Mouse (Mus musculus): Measurements from ENCODE around the gene Cadm4. TPM values are rescaled to one million over a fixed set of nuclear protein-coding genes. Genes with fewer than 3 reads are reported as not detected.
A peak's percentile ranks its signal among the peaks of the same experiment; 100 is the strongest.

The Cadm4 gene
- total RNA-seq, 2 experiments from 2014 or later: 4.4 to 4.5 TPM

DNA sequence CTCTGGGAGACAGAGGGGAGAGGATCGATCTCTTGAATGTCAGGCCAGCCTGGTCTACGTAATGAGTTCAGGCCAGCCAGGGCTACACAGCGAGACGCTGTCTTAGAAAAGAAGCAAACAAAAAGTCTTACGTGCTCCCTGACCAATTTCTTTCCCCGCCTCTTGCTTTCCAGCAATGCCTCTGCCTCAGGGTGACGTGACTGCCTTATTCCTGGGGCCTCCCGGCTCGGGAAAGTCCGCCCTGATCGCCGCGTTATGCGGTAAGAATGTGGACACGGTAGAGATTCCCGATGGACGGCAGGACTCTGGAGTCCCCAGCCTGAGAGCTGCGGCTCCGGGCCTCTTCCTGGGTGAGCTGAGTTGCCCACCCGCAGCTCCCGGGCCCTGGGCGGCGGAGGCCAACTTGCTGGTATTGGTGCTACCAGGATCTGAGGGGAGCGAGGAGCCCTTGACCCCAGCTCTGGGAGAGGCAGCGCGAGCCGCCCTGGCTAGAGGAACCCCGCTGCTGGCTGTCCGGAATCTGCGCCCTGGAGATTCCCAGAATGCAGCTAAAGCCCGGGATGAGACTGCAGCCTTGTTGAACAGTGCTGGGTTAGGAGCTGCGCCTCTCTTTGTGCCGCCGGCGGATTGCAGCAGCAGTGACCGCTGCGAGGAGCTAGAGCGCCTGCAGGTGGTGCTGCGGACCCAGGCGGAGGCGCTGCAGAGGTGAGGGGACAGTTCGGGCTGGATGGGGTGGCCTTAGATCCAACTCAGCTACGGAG lies 49.6 kb downstream of the Cadm4 start:
- DNase-seq: peak; percentile 68

DNA sequence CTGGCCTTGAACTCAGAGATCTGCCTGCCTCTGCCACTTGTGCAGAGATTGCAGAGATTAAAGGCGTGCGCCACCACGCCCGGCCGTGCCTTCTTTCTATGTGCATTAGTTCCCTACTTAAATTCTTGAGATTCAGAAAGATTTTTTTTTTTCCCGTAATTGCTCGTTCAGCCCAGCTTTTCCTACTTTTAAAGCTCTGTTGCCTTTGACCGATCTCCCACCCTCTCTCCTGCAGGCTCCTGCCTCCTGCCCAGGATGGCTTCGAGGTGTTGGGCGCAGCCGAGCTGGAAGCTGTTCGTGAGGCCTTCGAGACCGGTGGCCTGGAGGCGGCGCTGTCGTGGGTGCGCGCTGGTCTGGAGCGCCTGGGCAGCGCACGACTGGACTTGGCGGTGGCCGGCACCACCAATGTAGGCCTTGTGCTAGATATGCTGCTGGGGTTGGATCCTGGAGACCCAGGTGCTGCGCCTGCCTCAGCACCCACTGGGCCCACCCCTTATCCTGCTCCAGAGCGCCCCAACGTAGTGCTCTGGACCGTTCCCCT lies 51.3 kb downstream of the Cadm4 start:
- no peak for DNase-seq

DNA sequence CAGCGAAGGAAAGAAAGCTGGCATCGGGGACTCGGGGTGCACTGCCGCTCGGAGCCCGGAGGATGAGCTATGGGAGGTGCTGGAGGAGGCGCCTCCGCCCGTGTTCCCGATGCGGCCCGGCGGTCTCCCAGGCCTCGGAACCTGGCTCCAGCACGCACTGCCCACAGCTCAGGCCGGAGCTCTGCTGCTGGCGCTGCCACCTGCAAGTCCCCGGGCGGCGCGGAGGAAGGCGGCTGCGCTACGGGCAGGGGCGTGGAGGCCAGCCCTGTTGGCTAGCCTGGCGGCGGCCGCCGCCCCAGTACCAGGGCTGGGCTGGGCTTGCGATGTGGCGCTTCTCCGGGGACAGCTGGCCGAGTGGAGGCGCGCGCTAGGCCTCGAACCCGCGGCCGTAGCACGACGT lies 52.0 kb downstream of the Cadm4 start:
- no peak for DNase-seq

DNA sequence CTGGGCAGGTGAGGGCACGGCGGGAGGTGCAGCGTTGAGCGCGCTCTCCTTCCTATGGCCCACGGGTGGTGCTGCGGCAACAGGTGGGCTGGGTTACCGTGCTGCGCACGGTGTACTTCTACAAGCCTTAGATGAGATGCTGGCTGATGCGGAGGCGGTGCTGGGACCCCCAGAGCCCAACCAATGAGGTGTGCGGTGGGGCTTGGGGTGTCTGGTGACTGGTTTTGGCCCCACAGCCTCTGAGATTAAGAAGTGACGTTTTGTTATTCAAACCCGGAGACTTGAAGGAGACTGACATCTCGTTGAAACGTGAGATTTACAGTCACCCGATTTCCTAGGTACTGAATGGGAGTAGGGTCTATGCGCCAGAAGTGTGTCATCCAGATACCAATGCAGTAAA lies 52.5 kb downstream of the Cadm4 start:
- no peak for DNase-seq

DNA sequence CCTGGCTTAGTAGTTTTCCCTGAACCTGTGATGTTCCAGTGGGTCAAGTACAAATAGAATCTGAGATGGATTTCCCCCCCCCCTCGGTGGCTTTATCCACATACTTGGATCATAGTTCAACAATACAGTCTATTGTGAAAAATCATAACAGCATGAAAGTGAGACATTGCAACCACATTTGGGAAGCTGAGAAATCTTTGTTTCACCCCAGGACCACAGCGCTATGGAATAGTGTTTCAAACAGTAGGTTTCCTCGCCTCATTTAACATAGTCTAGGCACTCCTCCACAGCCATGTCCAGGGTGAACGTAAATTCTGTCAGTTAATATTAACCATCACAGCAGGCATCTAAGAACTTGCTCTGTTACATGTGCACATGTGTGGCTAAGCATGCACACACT lies 55.3 kb downstream of the Cadm4 start:
- DNase-seq: no peak

DNA sequence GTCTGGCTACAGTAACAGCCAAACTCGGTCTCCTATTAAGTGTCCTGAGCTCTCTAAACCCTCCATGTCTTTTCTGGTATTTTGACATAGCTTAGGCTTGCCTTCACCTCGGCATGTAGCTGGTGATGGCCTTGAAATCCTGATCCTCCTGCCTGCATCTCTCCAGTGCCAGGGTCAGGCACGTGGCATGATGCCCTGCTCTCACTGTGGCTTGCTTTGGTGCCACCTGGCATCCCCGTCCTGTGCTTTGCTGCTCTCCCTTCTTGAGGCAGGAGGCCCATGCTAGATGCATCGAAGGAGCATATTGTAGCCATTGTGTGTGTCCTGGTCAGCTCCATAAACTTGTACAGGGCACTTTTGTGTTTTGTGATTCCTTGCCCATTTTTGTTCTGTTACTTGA lies 55.8 kb downstream of the Cadm4 start:
- DNase-seq: no peak

DNA sequence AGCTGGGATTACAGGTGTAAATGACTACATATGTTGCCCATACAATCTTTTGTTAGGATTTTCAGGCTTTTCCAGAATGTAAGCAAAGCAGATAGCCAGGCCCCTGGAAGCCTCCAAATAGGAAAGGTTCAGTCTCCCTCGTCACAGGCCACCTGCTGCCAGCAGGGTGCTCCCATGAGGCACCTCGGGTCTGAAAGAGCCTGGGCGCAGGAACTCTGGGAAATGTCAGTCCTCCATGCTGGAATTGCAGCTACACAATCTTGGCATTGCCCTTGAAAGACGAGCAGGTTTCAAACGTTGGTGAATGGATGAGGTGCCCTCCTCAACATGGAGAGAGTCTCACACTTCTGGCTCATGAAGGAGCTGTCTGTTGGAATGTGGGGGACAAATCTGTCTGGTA lies 56.3 kb downstream of the Cadm4 start:
- no peak for DNase-seq

DNA sequence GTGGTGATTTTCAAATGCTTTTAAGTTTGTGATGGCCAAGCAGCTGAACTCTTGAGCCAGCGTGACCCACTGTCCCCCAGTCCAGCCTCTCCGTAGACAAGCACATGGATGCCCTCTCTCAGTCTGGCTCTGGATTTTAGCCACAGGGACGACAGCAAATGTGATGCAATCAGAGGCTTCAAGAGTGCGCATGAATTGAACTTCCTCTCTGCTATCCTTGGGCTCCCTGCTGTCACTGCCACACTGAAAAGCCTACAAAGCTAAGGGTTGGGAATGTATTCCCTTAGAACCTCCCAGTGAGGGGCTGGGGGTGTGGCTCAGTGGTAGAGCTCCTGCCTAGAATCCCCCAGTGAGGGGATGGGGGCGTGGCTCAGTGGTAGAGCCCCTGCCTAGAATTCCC lies 56.9 kb downstream of the Cadm4 start:
- no peak for DNase-seq

DNA sequence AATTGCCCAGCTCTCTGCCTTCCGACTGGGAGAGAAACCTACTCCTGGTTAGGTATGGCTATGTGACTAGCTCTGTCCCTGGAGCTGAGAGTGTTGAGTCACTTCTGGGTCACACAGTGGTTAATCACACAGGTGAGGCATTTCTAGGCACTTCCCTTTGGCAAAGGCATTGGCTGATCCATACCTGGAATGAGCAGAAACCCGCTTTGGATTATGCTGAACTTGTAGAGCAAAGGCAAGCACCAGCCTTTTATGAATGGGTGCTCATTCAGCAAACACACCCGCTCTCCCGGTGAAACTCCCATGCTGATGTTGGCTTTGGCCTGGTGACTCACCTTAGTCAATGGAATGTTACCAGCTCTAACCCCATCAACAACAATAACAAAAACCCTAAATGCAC lies 57.9 kb downstream of the Cadm4 start:
- DNase-seq: no peak

DNA sequence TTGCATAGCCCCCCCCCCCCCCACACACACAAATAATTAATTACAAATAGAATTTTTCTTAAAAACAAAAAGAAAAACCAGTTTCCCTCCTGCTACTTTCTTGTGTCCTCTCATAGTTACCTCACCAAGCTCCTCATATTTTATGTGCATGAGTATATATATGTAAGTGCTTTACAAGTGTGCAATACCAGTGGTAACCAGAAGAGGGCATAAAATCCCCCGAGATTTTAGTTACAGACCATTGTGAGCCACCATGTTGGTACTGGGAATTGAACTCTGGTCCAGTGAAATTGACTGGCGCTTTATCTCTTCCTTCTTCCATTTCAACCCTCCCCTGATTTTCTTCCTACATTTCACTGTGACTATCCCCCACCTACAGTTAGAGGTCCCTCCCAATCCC lies 62.7 kb downstream of the Cadm4 start:
- no peak for DNase-seq

DNA sequence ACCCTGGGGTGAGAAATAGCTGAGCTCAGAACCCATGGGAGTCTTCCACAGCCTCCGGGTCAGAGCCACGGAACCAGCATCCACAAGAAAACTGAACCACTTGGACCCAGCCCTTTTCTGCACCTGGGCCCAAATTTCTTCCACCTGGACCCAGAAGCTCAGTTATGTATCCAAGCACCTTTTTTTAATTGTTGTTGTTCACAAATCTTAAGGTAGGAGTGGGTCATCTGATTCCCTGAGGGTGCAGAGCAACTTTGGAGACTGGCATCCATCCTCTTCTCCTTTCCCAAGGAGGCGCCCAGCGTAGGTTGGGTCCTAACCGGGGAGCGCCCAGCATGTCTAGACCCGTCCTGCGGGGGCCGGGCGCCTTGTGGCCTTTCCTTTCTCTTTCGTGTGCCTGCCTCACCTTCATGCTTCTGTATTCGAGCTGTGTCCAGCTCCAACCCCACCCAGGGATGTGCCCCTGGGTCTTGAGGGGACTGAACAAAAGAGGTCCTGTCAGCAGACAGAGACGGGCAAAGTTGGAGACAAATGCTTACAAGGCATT lies 64.3 kb downstream of the Cadm4 start, which contains the start of the genes Pinlyp and Xrcc1:
Gene Pinlyp, minus strand, starts transcription at position 51 of the 547 bp plus-strand sequence.
Gene Xrcc1, plus strand, starts transcription at position 222 of the 547 bp plus-strand sequence.
- DNase-seq: no peak

DNA sequence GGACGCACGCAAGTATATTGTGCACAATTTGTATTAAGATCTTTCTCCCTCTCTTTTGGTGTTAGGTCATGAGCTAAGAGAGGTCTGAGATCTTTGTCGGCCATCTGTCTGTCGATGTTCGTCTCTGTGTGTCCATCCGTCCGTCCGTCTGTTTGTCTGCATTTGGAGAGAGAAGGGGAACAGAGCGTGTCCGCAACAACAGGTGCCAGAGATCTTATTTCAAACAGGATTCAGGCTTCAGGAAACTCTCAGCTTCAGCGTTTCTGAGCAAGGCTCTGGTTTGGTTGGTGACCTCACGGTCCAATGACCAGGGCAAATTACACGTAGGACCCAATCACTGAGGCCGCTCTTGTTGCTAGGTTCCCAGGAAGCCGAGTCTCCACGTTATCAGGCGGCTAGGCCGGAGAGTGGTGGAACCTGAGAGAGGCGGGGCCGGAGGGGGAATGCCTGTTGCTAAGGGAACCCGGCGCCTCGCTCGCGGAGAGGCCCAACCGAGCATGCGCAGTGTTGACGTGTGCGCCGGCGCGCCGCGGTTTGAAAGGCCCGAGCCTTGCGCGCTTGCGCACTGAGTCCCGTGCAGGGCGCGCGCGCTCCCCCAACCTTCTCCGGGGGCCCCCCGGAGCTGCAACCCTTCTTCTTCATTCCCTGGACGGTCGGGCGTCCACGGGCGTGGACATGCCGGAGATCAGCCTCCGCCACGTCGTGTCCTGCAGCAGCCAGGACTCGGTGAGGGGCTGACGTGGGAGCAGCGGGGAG lies 65.0 kb downstream of the Cadm4 start:
- DNase-seq: peak; percentile 99

DNA sequence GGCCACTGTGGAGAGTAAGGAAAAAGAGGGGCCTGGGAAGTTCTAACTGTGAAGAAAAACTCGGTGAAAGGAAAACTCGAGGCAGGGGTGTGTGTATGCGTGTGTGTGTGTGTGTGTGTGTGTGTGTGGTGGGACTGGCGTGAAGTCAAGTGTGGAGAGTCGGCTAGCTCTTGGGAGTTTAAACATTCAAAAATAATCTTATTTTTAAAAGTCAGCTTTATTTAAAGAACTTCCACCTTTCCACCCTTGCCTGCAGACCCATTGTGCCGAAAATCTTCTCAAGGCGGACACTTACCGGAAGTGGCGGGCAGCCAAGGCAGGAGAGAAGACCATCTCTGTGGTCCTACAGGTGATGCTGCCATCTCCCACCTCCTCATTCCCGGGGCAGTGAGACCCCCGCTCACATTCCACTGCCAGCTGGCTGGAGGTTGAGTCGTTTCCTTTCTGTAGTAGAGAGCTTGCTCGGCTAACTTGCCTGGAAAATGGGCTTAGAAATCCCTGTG lies 65.8 kb downstream of the Cadm4 start:
- DNase-seq: no peak

DNA sequence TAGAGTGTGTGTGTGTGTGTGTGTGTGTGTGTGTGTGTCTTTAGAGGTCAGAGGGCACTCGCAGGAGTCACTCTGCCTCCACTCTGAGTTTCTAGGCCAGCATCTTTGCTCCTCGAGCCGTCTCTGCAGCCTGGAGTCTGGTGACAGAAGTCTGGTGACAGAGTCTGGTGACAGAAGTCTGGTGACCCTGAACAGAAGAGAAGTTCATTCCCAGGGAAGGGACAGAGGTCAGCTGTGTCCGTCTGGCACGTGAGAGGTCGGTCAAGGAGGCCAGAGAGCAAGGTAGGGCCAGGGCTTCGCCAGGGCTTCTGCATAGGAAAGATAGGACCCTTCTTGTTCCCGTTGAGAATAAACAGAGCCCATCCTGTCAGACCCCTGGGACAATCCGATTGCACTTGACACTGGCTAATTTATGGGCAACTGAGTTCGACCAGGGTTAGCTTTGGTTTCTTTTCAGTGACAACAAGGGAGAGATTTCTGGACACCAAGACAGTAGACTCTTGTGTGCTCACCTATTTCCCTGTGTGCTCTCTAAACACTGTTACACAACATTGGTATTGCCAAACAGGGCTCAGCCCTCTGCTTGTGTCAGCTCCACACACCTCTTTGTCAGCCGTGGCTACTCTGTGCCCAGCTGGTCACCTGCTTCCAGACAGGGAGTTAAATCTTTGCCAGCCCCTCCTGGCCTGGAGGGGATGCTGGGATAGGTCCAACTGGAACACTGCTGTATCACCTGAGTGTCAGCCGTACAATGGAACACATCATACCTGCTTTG lies 70.3 kb downstream of the Cadm4 start:
- no peak for DNase-seq

Other genes with a start within 250 kb of the Cadm4 start
- gene Zfp109, start 244.5 kb upstream of the Cadm4 start, total RNA-seq (2021): 1 to 10 TPM; 2.2 TPM
- 1 to 10 TPM; 1.4 to 1.9 TPM for gene Zfp108, start 227.2 kb upstream of the Cadm4 start, total RNA-seq (2021)
- gene Zfp93, start 211.6 kb upstream of the Cadm4 start, total RNA-seq (2021): 1 to 10 TPM; 3.6 to 4.4 TPM
- gene Zfp61, start 180.8 kb upstream of the Cadm4 start, total RNA-seq (2021): 1 to 10 TPM; 2.9 to 3.2 TPM
- 1 to 10 TPM; 1.3 to 1.8 TPM for gene Zfp94, start 165.4 kb upstream of the Cadm4 start, total RNA-seq (2021)
- not detected for gene Tescl, start 148.1 kb upstream of the Cadm4 start, total RNA-seq (2021)
- gene Lypd5, start 132.8 kb upstream of the Cadm4 start, total RNA-seq (2021): not detected
- under 1 TPM; 0.13 to 0.70 TPM for gene Kcnn4, start 111.8 kb upstream of the Cadm4 start, total RNA-seq (2021)
- 10 to 100 TPM in 1 of 2 experiments, 1 to 10 TPM in 1; 8.2 to 11.0 TPM for gene Smg9, start 82.4 kb upstream of the Cadm4 start, total RNA-seq (2021)
- not detected for gene Irgc1, start 29.7 kb upstream of the Cadm4 start, total RNA-seq (2021)
- gene Plaur, start 19.5 kb upstream of the Cadm4 start, total RNA-seq (2021): under 1 TPM in 1 of 2 experiments, not detected in 1; 0.75 TPM
- 1 to 10 TPM; 4.0 TPM for gene Zfp428, start 25.0 kb downstream of the Cadm4 start, total RNA-seq (2021)
- not detected for gene AC161166.1, start 30.4 kb downstream of the Cadm4 start, total RNA-seq (2021)
- gene Irgq, start 48.7 kb downstream of the Cadm4 start, total RNA-seq (2021): 10 to 100 TPM; 12.3 to 13.0 TPM
- not detected for gene Pinlyp, start 64.1 kb downstream of the Cadm4 start, total RNA-seq (2021)
- gene Xrcc1, start 64.3 kb downstream of the Cadm4 start, total RNA-seq (2021): 10 to 100 TPM; 15.8 to 17.5 TPM
- 10 to 100 TPM; 21.6 to 25.9 TPM for gene Ethe1, start 105.5 kb downstream of the Cadm4 start, total RNA-seq (2021)
- gene Zfp575, start 105.6 kb downstream of the Cadm4 start, total RNA-seq (2021): under 1 TPM in 1 of 2 experiments, not detected in 1; 0.13 TPM
- under 1 TPM; 0.59 to 0.70 TPM for gene Phldb3, start 128.7 kb downstream of the Cadm4 start, total RNA-seq (2021)
- not detected for gene Lypd3, start 154.5 kb downstream of the Cadm4 start, total RNA-seq (2021)
- gene Tex101, start 194.7 kb downstream of the Cadm4 start, total RNA-seq (2021): not detected
- gene BC049730, start 227.2 kb downstream of the Cadm4 start, total RNA-seq (2021): not detected
- not detected for gene Gm4763, start 244.9 kb downstream of the Cadm4 start, total RNA-seq (2021)